Mouse (Mus musculus) small intestine, adult 2 months (tissue): ENCODE measurements at regions not wholly inside any gene's neighbourhood (a gene's known extent, or its start where the extent isn't known, plus 50 kb on each side); places are given as distances from the start of the nearest gene placed in this dataset.

Experiments used
- CTCF ChIP-seq: fragments of 200-500 bp; IDR thresholded peaks from 2 replicates; pipeline ENCODE4 v1.5.1; 2012; ENCODE audit warnings: low read depth, mild to moderate bottlenecking, control low read depth, inconsistent platforms, low read length, moderate library complexity, mixed read lengths; ENCODE audit not compliant: insufficient replicate concordance, insufficient read length; ENCODE audit errors: extremely low read depth
- POLR2A ChIP-seq: fragments of 200-500 bp; IDR thresholded peaks from 2 replicates; pipeline ENCODE4 v1.6.1; 2012; ENCODE audit warnings: low read depth, mild to moderate bottlenecking, control low read depth, inconsistent platforms, low read length, moderate library complexity

DNA sequence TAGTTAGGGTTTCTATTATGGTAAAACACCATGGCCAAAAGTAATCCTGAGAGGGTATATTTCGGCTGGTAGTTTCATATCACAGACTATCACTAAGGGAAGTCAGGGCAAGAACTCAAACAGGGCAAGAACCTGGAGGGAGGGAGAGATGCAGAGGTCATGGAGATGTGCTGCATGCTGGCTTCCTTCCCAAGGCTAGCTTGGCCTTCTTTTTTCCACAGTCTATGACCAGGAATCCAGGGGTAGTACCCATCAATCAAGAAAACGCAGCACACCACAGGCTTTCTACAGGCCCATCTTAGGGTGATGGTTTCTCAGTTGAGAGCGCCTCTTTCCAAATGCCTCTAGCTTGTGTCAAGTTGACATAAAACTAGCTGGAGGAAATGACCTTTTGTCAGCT lies 126.1 kb upstream of the Stt3b start:
- TF ChIP-seq POLR2A = no peak
- no peak for TF ChIP-seq CTCF
